Mouse (Mus musculus): ENCODE measurements around the gene Shisa2.

Shisa2 gene

GRCm38 (mm10) chr14:59633295-59633898 is 8.3 kb downstream of the Shisa2 start:
- no peak for DNase-seq

- DNase-seq, result no peak
Observed at GRCm38 (mm10) chr14:59633988-59634387, 8.9 kb downstream of the Shisa2 start.

GRCm38 (mm10) chr14:59638906-59639703 is 14.0 kb downstream of the Shisa2 start:
- no peak for DNase-seq

- DNase-seq, result no peak
Observed at GRCm38 (mm10) chr14:59641856-59642255, 16.7 kb downstream of the Shisa2 start.

- peak; percentile 12 for DNase-seq
Observed at GRCm38 (mm10) chr14:59643582-59643981, 18.5 kb downstream of the Shisa2 start.

GRCm38 (mm10) chr14:59644166-59644565 is 19.1 kb downstream of the Shisa2 start:
- DNase-seq, result no peak

GRCm38 (mm10) chr14:59644896-59645295 is 19.8 kb downstream of the Shisa2 start:
- no peak for DNase-seq

GRCm38 (mm10) chr14:59646826-59647697 is 22.0 kb downstream of the Shisa2 start:
- no peak for DNase-seq

GRCm38 (mm10) chr14:59648611-59649010 is 23.5 kb downstream of the Shisa2 start:
- DNase-seq, result no peak

GRCm38 (mm10) chr14:59649337-59649736 is 24.2 kb downstream of the Shisa2 start:
- DNase-seq, result no peak

GRCm38 (mm10) chr14:59656591-59656990 is 31.5 kb downstream of the Shisa2 start:
- no peak for DNase-seq

GRCm38 (mm10) chr14:59657098-59657497 is 32.0 kb downstream of the Shisa2 start:
- no peak for DNase-seq

GRCm38 (mm10) chr14:59672893-59673515 is 47.9 kb downstream of the Shisa2 start:
- DNase-seq, result no peak

- no peak for DNase-seq
Observed at GRCm38 (mm10) chr14:59674556-59674955, 49.4 kb downstream of the Shisa2 start.

GRCm38 (mm10) chr14:59675330-59675729 is 50.2 kb downstream of the Shisa2 start:
- DNase-seq, result no peak

GRCm38 (mm10) chr14:59677598-59678003 is 52.5 kb downstream of the Shisa2 start:
- no peak for DNase-seq

Data from kidney, postnatal 14 days (tissue).